Mouse (Mus musculus): ENCODE measurements around the gene Ptpn13.

Ptpn13 gene

DNA sequence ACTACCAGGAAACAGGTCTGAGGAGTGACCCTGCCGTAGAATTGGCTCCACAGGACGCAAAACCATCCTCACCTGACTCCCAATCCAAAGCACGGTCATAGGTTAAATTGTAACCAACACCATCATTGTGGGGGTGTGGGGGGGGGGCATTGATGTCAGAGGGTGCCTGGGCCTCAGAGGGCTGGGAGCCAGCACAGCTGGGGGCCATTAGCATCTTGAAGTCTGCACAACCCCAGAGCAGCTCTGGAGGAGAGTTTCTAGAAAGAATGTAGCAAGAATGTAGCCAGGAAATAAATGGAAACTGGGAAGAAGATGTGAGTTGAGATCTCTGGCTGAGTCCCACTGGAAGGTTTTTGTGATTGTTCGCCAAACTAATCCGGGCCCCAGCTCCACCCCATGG lies 173.9 kb downstream of the Ptpn13 start:
- no peak for DNase-seq

DNA sequence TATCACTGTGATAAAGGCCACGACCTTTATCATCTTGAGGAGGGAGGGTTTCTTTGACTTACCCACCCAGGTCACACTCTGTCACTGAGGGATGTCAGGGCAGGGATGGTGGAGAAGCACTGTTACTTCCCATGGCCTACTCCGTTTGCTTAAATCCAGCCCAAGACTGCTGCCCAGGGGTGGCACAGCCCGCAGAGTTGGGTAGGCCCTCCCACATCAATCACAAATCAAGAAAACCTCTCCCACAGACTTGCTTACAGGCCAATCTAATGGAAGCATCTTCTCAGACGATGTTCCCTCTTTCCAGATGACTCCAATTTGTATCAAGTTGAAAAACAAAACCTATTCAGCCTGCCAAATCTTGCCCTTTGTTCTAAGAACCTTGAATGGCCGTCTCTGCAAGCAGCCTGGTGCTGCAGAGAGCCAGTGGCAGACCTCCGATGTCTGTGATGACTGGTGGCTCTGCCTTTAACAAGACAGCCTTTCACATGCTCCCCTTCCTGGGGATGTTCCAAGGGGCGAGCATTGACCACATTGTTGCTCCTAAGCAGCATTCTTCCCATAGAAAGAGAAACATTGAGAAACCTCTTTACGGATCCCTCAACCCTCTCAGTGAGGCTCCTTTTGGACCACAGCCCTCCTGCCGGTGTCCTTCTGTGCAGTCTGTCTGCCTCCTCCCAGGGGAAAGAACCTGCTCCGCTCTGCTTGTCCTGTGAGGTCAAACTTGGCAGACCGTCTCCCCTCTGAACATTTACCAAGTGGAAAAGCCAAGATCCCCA lies 178.3 kb downstream of the Ptpn13 start:
- no peak for DNase-seq

DNA sequence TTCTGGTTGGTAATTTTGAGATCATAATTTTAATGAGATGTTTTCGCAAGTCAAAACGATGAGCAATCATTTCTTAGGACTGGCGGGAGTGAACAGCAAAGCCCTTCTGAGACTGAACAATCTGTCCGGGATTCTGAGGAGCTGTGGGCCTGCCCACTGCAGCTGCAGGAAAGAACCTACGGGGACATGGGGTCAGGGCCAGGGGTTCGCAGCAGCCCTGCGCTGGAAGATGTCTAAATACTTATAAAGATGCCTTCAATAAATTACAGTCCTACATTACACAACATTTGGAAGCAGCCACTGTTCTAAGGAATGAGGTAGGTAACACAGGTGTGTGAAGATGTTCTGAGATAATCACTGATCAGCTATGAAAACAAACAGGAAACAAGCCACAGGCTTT lies 180.7 kb downstream of the Ptpn13 start:
- DNase-seq = no peak

DNA sequence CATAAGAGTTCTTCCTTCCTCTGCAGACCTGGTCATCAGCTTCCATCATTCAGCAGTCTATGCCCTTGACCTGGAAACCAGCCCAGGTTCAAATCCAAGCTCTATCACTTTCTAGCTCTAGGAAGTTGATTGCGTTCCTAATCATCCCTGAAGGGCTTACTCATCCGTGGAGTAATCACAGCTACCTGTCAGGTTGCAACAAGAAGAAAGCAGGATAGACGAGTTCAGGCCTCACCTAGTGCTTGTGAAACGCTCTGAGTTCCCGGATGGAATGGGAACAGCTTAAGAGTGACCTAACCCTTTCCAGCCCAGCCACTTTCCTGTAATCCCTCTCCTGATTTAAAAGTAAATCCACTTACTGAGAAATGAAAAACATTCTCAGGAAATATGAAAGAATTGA lies 185.2 kb downstream of the Ptpn13 start:
- no peak for DNase-seq

DNA sequence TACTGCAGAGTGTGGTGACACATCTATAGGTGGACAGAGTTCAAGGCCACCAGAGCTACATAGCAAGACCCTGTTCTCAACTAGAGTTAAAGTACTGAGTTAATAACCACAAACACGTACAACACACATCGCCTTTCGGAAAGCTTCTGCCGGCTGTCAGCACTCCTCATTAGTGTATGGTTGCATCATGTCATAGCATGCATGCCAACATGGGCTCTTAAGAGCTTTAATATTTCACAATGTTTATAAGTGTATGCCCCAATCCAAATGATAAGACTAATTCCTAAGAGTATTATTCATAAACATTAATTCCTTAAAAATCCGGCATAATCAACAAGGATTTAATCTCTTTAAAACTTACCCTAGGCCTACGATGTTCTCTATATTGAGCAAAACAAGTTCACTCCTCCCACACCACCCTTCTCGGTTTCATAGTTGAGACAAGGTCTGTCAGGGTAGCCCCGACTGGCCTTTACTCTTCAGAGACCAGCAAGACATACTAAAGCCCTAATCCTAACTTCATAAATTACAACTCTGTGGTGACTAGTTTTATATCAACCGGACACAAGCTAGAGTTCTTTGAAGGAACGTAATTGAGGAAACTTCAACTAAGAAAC lies 186.0 kb downstream of the Ptpn13 start:
- DNase-seq = no peak

DNA sequence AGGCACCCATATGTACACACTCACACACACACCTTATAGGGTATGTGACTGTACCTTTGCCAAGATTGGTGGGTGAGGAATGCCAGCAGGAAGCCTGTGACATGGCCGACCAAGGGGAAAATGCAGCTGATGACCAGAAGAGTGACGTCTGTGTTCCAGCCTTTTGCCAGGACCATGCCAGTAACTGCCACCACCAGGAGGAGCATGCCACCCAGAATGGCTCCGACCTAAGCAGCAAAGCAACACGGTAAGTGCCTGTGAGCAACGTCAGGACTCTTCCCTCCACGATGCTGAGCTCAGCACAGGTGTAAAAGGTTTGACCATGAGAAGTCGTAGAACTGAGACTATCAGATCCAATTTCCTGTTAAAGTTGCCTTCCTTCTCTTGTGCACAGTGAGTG lies 187.3 kb downstream of the Ptpn13 start:
- no peak for DNase-seq

DNA sequence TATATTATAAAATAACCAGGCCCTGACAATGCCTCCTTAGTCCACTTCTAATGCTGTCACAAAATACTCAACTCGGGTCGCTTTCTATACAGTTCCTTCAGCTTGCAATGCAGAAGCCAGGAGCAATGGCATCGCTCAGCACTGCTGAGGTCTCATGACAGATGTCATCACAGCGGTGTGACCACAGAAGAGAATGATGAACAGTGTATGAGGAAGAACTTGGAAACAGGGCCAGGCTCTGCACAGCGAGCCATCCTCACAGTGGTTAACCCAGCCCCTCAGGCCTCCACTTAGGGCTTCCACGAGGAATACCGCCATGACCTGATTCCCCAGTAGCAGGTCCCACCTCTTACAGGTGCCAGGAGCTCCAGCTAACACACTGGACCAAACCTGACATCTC lies 189.4 kb downstream of the Ptpn13 start:
- DNase-seq = no peak

DNA sequence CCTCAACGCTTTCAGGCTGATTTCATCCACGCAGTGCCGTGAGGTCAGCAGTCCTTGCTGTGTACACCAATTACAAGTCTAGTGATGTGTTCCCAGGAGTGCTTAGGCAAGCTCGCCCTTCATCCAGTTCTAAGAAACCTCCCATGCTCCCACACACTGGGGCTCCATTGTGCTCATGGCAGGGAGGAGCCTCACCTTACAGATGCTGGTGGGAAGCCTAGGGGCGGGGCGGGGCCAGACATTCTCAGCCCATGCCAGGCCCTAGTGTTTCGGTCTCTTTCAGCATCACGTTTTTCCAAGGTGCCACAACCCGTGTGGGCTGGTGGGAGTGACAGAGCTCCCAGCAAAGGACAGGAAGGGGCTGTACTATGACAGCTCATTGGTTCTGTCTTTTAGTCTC lies 192.2 kb downstream of the Ptpn13 start:
- no peak for DNase-seq

DNA sequence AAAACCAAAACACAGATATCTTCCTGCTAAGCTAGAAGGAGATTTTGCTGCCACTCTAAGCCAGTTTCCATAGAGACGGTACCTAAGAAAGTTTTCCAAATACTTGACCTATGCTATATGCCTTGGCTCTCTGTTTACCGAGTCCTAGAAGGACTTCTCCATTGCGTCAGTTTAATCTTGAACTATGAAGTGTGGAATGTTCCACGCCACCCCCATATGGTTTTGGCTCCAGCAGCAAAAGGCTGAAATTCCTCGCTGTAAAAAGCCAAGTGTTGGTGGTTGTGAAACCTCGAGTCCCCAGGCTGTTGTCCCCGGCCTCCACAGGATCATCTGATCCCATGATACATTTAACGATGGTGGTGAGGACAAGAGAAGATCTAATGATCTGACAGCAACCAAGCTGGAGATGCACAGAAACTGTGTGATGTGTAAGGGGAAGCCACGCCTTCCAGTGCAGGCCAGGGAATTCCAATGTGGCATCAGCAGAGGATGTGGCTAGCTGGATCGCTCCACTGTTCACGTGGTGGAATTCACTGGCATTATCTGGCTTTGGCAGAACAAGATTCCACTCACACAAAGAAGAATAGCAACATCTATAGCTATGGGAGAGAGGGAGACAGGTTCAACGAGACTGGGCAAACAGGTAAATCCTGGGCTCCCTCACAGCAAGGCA lies 195.4 kb downstream of the Ptpn13 start:
- no peak for DNase-seq

DNA sequence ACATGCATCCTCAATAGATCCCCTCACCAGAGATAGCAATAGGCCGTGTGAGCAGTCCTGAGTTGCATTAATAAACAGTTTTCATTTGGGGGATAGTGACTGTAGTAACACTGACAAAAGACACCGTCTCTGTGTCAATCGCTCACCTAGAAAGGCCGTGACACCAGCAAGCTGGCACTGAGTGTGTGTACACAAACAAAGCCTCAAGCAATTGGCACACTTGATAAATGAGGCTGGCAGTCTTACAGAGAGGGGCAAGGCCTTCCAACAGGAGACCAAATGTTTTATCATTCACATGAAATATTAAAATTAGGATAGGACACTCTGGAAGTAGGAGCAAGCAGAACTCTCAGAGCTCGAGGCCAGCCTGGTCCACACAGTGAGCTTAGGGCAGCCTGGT lies 197.3 kb downstream of the Ptpn13 start:
- DNase-seq = no peak

DNA sequence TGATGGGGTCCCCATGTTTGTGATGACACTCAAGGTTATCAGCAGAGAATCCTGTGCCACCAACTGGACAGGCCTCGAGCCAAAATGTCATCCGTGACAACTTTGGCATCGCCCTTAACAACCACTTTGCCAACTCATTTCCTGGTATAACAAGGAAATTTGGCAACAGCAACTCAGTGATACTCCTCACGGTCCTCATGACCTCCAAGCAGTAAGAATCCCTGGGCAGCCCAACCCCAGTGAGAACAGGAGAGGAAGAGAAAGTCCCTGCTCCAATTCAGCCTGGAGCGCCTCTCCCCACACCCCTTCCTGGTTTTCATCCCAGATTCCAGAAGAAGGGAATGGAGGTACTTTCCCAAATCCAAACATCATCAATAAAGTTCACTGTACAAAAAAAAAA lies 199.8 kb downstream of the Ptpn13 start:
- DNase-seq = no peak

DNA sequence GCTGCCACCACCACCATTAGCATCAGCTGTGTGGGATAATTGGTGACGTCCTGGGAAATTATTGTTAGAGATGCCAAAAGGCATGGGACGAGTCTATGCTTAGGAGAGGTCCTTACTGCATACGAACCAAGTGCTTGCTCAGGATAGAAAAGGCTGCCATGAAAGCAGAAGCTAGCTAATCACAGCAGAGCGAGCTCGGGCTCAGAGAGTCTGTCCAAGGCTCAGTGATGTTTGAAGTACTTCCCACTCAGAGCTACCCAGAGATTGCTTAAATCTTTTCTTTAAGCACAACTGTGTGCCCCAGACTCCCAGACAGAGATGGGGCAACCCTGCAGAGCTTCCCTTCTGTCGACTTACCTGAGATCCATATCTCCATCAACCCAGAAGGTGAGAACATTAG lies 203.5 kb downstream of the Ptpn13 start:
- no peak for DNase-seq

DNA sequence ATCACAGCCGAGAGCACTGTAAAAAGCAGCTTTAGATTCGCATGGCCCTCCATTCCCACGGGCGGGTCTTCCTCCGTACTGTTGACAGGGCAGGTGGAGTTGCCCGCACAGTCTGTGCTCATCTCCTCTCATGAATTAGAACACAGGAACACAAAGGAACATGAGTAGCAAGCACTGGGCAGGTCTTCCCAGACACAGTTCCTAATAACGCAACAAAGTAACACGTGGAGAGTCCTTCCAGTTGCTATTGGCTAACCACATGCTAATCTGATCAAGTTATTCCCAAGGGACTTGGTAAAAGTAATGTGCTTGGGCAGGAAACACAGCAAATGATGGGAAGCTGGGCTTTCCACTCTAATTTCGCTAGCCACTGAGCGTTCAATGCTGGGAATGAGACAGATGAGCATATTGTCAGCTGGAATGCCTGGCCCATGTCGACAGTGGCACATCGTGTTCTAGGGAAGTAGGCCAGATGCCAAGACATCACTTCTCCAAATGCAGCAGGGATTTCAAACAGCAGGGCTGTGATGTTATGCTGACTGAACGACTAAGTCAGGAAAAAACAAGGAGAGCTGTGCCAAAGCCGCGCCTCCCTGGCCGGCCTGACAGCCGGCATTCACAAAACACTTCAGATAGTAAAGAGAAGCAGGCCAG lies 204.2 kb downstream of the Ptpn13 start, which contains the start of gene Slc10a6:
Gene Slc10a6, minus strand, starts transcription at position 293 of the 654 bp plus-strand sequence.
- no peak for DNase-seq

DNA sequence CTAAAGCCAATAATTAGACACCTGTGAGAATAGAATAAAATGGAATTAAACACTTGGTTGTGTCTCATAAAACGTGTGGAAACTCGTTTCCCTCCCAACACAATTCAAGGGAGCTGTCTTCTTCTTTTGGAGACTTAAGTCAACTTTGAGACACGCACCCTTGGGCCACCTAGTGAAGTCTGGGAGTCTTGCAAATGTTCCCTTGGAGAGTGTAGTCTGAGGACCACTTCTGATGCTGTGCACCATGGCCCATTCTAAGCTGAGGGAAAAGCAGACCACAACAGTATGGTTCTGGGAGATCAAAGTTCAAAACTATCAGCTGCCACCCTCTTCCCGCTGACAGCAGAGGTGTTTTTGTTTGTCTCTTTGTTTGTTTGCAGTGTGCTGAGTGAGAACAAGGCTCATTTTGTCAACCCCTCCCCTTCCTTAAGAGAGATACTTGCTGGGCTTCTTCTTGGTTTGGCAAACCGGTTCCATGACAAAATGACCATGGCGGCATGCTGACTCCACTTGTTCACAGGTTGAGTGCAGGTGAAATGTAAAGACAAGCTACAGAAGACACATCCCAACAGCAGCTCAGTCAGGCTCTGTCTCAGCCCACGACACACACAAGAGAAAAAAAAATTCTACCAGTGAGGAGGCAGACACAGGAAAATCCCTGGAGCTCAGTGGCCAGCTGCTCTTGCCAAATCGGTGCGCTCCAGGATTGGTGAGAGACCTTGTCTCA lies 205.0 kb downstream of the Ptpn13 start:
- DNase-seq = no peak

DNA sequence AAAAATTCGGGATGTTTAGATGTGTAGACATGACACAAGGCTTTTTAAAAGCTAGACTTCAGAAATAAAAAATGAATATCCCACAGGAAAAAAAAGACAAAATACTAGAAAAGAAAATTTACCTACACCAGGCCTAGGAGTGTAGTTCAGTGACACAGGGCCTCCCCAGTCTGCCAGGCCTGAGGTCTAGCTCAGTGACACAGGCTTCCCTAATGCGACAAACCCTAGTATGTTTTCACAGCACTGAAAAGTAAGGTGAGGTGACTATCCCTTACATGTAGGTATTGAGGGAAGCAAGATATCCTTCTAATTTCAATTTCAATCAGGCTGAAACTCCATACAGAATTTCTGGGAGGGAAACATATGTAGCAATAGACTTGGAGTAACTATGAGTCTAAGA lies 212.2 kb downstream of the Ptpn13 start:
- no peak for DNase-seq

DNA sequence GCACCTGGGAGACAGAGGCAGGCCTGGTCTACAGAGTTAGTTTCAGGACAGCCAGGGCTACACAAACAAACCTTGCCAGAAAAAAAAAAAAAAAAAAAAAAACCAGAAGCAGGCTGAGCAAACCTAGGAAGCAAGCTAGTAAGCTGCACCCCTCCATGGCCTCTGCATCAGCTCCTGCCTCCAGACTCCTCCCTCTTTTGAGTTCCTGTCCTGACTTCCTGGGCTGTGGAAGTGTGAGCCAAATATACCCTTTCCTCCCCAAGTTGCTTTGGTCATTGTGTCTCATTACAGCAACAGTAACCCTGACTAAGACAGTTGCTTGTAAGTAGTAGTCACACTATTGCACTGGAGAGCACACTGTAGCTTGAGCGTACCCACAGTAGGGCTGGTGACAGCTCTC lies 219.2 kb downstream of the Ptpn13 start:
- no peak for DNase-seq

DNA sequence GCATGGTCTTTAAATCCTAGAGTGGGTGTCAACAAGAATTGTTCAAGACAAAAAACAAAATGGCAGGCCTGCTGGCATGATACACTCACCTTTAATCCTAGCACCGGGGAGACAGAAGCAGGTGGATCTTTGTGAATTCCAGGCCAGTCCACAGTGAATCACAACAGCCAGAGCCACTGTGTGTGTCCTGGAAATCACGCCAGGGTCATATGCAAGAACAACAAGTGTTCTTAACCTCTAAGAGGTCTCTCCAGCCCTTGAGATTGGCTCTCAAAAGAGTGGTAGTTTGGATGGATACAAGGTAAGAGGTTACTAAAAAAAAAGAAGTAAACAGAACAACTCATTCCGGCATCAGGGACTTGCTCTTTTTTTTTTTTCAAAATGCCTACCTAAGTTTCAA lies 222.3 kb downstream of the Ptpn13 start:
- DNase-seq = no peak

Measured in thymus, postnatal 25 days (tissue).